Mouse (Mus musculus) lung, postnatal 10 days (tissue): Measurements from ENCODE around the gene Tcf7.
"Not testable (repeated sequence)": the region's sequence is repeated elsewhere in the genome, so short reads cannot be mapped to it uniquely, and the experiment has no call there.

Experiments used
- DNase-seq: peaks from one replicate; pipeline ENCODE4 v3.0.0; 2021

Gene Tcf7

GRCm38 (mm10) chr11:52227053-52227452, 55.8 kb downstream of the Tcf7 start:
- DNase-seq = no peak

GRCm38 (mm10) chr11:52225986-52226599, 56.7 kb downstream of the Tcf7 start:
- DNase-seq = no peak

- DNase-seq = peak; percentile 85
These were observed 58.7 kb downstream of the Tcf7 start for GRCm38 (mm10) chr11:52223968-52224682.

DNA sequence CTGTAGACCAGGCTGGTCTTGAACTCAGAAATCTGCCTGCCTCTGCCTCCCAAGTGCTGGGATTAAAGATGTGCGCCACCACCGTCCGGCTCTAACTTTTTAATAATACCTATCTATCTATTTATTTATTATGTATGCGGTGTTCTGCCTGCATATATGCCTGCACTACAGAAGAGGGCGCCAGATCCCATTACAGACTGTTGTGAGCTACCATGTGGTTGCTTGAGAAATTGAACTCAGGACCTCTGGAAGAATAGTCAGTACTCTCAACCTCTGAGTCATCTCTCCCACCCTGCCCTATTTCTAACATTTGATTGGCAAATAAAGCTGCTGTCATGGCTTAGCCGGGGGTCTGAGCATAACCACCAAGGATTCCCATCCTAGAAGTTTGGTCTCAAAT, 59.9 kb downstream of the Tcf7 start:
- peak; percentile 32 for DNase-seq

DNA sequence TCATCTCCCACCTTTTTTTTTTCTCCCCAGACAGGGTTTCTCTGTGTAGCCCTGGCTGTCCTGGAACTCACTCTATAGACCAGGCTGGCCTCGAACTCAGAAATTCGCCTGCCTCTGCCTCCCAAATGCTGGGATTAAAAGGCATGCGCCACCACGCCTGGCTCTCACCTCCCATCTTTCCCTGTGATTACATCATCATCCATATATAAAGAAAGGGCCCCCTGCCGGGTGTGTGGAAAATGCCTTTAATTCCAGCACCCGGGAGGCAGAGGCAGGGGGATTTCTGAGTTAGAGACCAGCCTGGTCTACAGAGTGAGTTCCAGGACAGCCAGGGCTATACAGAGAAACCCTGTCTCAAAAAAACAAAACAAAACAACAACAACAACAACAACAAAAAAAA, 60.9 kb downstream of the Tcf7 start:
- not testable (repeated sequence) for DNase-seq

- DNase-seq = peak; percentile 88
These were observed 62.5 kb downstream of the Tcf7 start for GRCm38 (mm10) chr11:52220282-52220681.

GRCm38 (mm10) chr11:52213887-52214286, 68.9 kb downstream of the Tcf7 start, which contains the start of gene Olfr1371:
Olfr1371 (minus strand) TSS chr11:52213987.
- DNase-seq = no peak
